Mouse (Mus musculus) layer of hippocampus, adult 2 months (tissue): Measurements from ENCODE around the gene Vps72. TPM values are rescaled to one million over a fixed set of nuclear protein-coding genes. Genes with fewer than 3 reads are reported as not detected.

ENCODE experiments used
- DNase-seq, 2 experiments: peaks; one replicate each; pipeline ENCODE4 v3.0.0; 2022; ENCODE audit warnings: low spot score in 2 of 2
- H3K27ac ChIP-seq: fragments of 200-600 bp; 2 replicates; pipeline ENCODE4 v1.8.1; 2022
- H3K4me3 ChIP-seq: fragments of 200-600 bp; 2 replicates; pipeline ENCODE4 v1.8.1; 2022; ENCODE audit warnings: mild to moderate bottlenecking
- CTCF ChIP-seq: fragments of 200-600 bp; conservative IDR thresholded peaks from 2 replicates; pipeline ENCODE4 v1.8.1; 2022; ENCODE audit warnings: antibody characterized with exemption, mild to moderate bottlenecking, moderate library complexity
- microRNA-seq, 2 experiments: library from miRNA; unstranded; fragments of <30 nt; microRNA quantifications; one replicate each; pipeline ENCODE4 v1.2.0; 2021
- total RNA-seq, 2 experiments: library from RNA; stranded (reverse); gene quantifications; 2 replicates each; pipeline ENCODE4 v1.2.3; 2021

Vps72 gene
- total RNA-seq, 2 experiments from 2014 or later: 43.5 to 46.1 TPM

GRCm38 (mm10) chr3:95162345-95162628, 51.5 kb downstream of the Vps72 start:
- no peak overlapping the region for H3K27ac ChIP-seq
- TF ChIP-seq CTCF: no peak
- H3K4me3 ChIP-seq: no peak overlapping the region; the same call in 1 of the 2 replicates

GRCm38 (mm10) chr3:95163419-95164255, 52.8 kb downstream of the Vps72 start:
- TF ChIP-seq CTCF: no peak
- H3K27ac ChIP-seq: no peak overlapping the region
- no peak for DNase-seq
- no peak overlapping the region for H3K4me3 ChIP-seq

More at GRCm38 (mm10) chr3:95162345-95162628, 51.5 kb downstream of the Vps72 start:
- no peak for DNase-seq

- no peak for TF ChIP-seq CTCF
- DNase-seq: no peak
- Histone ChIP-seq H3K27ac (no peak overlapping the region), H3K4me3 (no peak overlapping the region)
Measured at GRCm38 (mm10) chr3:95164256-95164550, 53.4 kb downstream of the Vps72 start.

GRCm38 (mm10) chr3:95164840-95165239, 54.0 kb downstream of the Vps72 start:
- TF ChIP-seq CTCF: no peak
- DNase-seq: no peak
- no peak overlapping the region for H3K27ac ChIP-seq
- no peak overlapping the region for H3K4me3 ChIP-seq

GRCm38 (mm10) chr3:95169996-95170395, 59.2 kb downstream of the Vps72 start:
- Histone ChIP-seq H3K4me3 (no peak overlapping the region), H3K27ac (no peak overlapping the region)
- TF ChIP-seq CTCF: no peak
- DNase-seq: no peak

- TF ChIP-seq CTCF: no peak
- no peak overlapping the region for H3K27ac ChIP-seq
- H3K4me3 ChIP-seq: no peak overlapping the region
- no peak for DNase-seq
Measured at GRCm38 (mm10) chr3:95171105-95171504, 60.3 kb downstream of the Vps72 start.

Small RNA genes within 50 kb of the gene (microRNA-seq; reads per million reads assigned to microRNA genes)
- gene Mir8099-1: 0 reads per million in 2 experiments

Other genes with a start within 250 kb of the Vps72 start
- gene Psmb4, start 224.1 kb upstream of the Vps72 start, total RNA-seq: 100 to 1,000 TPM; 272 to 281 TPM
- gene Selenbp1, start 178.0 kb upstream of the Vps72 start, total RNA-seq: 10 to 100 TPM; 10.3 to 10.5 TPM
- 10 to 100 TPM; 23.9 to 24.6 TPM for gene Rfx5, start 156.9 kb upstream of the Vps72 start, total RNA-seq
- gene Pi4kb, start 136.3 kb upstream of the Vps72 start, total RNA-seq: 10 to 100 TPM; 58.7 to 64.4 TPM
- gene Zfp687, start 95.6 kb upstream of the Vps72 start, total RNA-seq: 10 to 100 TPM; 26.2 to 26.6 TPM
- 100 to 1,000 TPM; 158 to 160 TPM for gene Psmd4, start 68.4 kb upstream of the Vps72 start, total RNA-seq
- 10 to 100 TPM; 64.1 to 71.0 TPM for gene Pip5k1a, start 4.1 kb upstream of the Vps72 start, total RNA-seq
- gene Tmod4, start 13.5 kb downstream of the Vps72 start, total RNA-seq: under 1 TPM in 1 of 2 experiments, not detected in 1; 0.71 TPM
- 10 to 100 TPM; 50.4 to 57.5 TPM for gene Scnm1, start 23.0 kb downstream of the Vps72 start, total RNA-seq
- gene Lysmd1, start 23.1 kb downstream of the Vps72 start, total RNA-seq: 10 to 100 TPM; 16.4 to 16.7 TPM
- 1 to 10 TPM; 2.5 to 2.7 TPM for gene Tnfaip8l2, start 31.3 kb downstream of the Vps72 start, total RNA-seq
- gene Sema6c, start 49.4 kb downstream of the Vps72 start, total RNA-seq: 10 to 100 TPM; 33.9 to 46.6 TPM
- 10 to 100 TPM; 15.4 to 20.0 TPM for gene Gabpb2, start 106.9 kb downstream of the Vps72 start, total RNA-seq
- 10 to 100 TPM; 67.5 to 77.5 TPM for gene Cdc42se1, start 117.7 kb downstream of the Vps72 start, total RNA-seq
- gene Mllt11, start 121.1 kb downstream of the Vps72 start, total RNA-seq: 100 to 1,000 TPM; 287 to 294 TPM
- gene Gm128, start 130.6 kb downstream of the Vps72 start, total RNA-seq: under 1 TPM; 0.25 to 0.54 TPM
- under 1 TPM; 0.37 to 0.69 TPM for gene Bnipl, start 140.2 kb downstream of the Vps72 start, total RNA-seq
- gene Mindy1, start 170.3 kb downstream of the Vps72 start, total RNA-seq: 10 to 100 TPM; 19.1 to 22.7 TPM
- gene Prune1, start 171.1 kb downstream of the Vps72 start, total RNA-seq: 10 to 100 TPM; 22.0 to 22.4 TPM
- gene Anxa9, start 196.2 kb downstream of the Vps72 start, total RNA-seq: 1 to 10 TPM; 1.5 TPM
- gene Cers2, start 203.8 kb downstream of the Vps72 start, total RNA-seq: 10 to 100 TPM; 53.1 to 63.3 TPM
- 10 to 100 TPM; 37.7 to 39.2 TPM for gene Setdb1, start 246.2 kb downstream of the Vps72 start, total RNA-seq